Mouse (Mus musculus) hematopoietic multipotent progenitor cell, adult 10-12 weeks (in vitro differentiated cells): ENCODE data around the gene Micall2. TPM values are rescaled to one million over a fixed set of nuclear protein-coding genes. Genes with fewer than 3 reads are reported as not detected.

Source experiments
- polyA plus RNA-seq: library from polyadenylated mRNA; stranded (reverse); fragments of >175 nt; gene quantifications from 2 replicates; pipeline ENCODE4 v1.2.3, GENCODE M21; 2012; ENCODE audit warnings: low replicate concordance

Micall2 gene
- 1.9 and 9.8 TPM in 2 replicates for polyA plus RNA-seq

GRCm38 (mm10) chr5:139735677-139736503 is at the start of gene Micall2:
Micall2 (minus strand) TSS chr5:139736336.

GRCm38 (mm10) chr5:139775216-139775926 is 39.2 kb upstream of the Micall2 start, which contains the start of gene Ints1:
Ints1 (minus strand) TSS chr5:139775674.

Other genes with a start within 250 kb of the Micall2 start
- gene Uncx, start 192.8 kb downstream of the Micall2 start, polyA plus RNA-seq: 0.05 TPM in 1 of 2 replicates, not detected in the other
- gene Ints1, start 39.3 kb upstream of the Micall2 start, polyA plus RNA-seq: 85.1 and 117 TPM in 2 replicates
- gene Mafk, start 55.2 kb upstream of the Micall2 start, polyA plus RNA-seq: 46.2 and 49.8 TPM in 2 replicates
- gene Tmem184a, start 83.6 kb upstream of the Micall2 start, polyA plus RNA-seq: 0.48 and 1.2 TPM in 2 replicates
- gene Gm26938, start 90.1 kb upstream of the Micall2 start, polyA plus RNA-seq: not detected in 2 replicates
- gene Psmg3, start 90.5 kb upstream of the Micall2 start, polyA plus RNA-seq: 12.5 and 17.0 TPM in 2 replicates
- 0.16 and 0.20 TPM in 2 replicates for gene Elfn1, start 171.6 kb upstream of the Micall2 start, polyA plus RNA-seq